Mouse (Mus musculus): ENCODE measurements at regions not wholly inside any gene's neighbourhood (a gene's known extent, or its start where the extent isn't known, plus 50 kb on each side); places are given as distances from the start of the nearest gene placed in this dataset.

- ATAC-seq (ENCODE audit: insufficient read depth, low FRiP score) = no peak
- Histone ChIP-seq H3K9ac (ENCODE audit: low read length) (no peak overlapping the region), H3K4me3 (replicated peaks; ENCODE audit: low read length) (no peak overlapping the region), H3K4me2 (ENCODE audit: low read depth, low read length) (no peak overlapping the region), H3K27me3 (ENCODE audit: control insufficient read depth, insufficient read depth, low read length) (no peaks in the 10 kb centered on the region), H3K36me3 (ENCODE audit: control insufficient read depth, insufficient read depth, low read length) (no peaks in the 10 kb centered on the region), H3K9me3 (replicated peaks; ENCODE audit: control insufficient read depth, low read length) (no peaks in the 10 kb centered on the region), H3K4me1 (ENCODE audit: control insufficient read depth, insufficient read depth, low read length) (no peaks in the 10 kb centered on the region), H3K27ac (ENCODE audit: low read length) (no peak overlapping the region)
- whole genome bisulfite sequencing = 62% methylated on average over 4 of the region's 4 CpGs
Measured at GRCm38 (mm10) chr1:189076276-189076675, 68.6 kb upstream of the Kctd3 start.

- no peaks in the 10 kb centered on the region for H3K27me3 ChIP-seq (ENCODE audit: control insufficient read depth, insufficient read depth, low read length)
- H3K4me3 ChIP-seq (replicated peaks; ENCODE audit: low read length) = no peak overlapping the region
- no peak for ATAC-seq (ENCODE audit: insufficient read depth, low FRiP score)
- no peak overlapping the region for H3K27ac ChIP-seq (ENCODE audit: low read length)
- H3K36me3 ChIP-seq (ENCODE audit: control insufficient read depth, insufficient read depth, low read length) = no peaks in the 10 kb centered on the region
- WGBS = 52% methylated on average over 13 of the region's 13 CpGs
- H3K4me2 ChIP-seq (ENCODE audit: low read depth, low read length) = no peak overlapping the region
- H3K4me1 ChIP-seq (ENCODE audit: control insufficient read depth, insufficient read depth, low read length) = no peaks in the 10 kb centered on the region
- no peak overlapping the region for H3K9ac ChIP-seq (ENCODE audit: low read length)
- H3K9me3 ChIP-seq (replicated peaks; ENCODE audit: control insufficient read depth, low read length) = no peaks in the 10 kb centered on the region
Measured at GRCm38 (mm10) chr1:189075671-189076070, 68.0 kb upstream of the Kctd3 start.

- WGBS = 88% methylated on average over 2 of the region's 2 CpGs
Measured at GRCm38 (mm10) chr1:189072516-189072915, 64.9 kb upstream of the Kctd3 start.

GRCm38 (mm10) chr1:189068204-189068603 lies 60.6 kb upstream of the Kctd3 start:
- no peak overlapping the region for H3K27ac ChIP-seq (ENCODE audit: low read length)
- no peak overlapping the region for H3K9ac ChIP-seq (ENCODE audit: low read length)
- H3K4me1 ChIP-seq (ENCODE audit: control insufficient read depth, insufficient read depth, low read length) = no peaks in the 10 kb centered on the region
- no peaks in the 10 kb centered on the region for H3K27me3 ChIP-seq (ENCODE audit: control insufficient read depth, insufficient read depth, low read length)
- no peak overlapping the region for H3K4me3 ChIP-seq (replicated peaks; ENCODE audit: low read length)
- no peak overlapping the region for H3K4me2 ChIP-seq (ENCODE audit: low read depth, low read length)
- ATAC-seq (ENCODE audit: insufficient read depth, low FRiP score) = no peak
- 43% methylated on average over 3 of the region's 3 CpGs for WGBS
- H3K9me3 ChIP-seq (replicated peaks; ENCODE audit: control insufficient read depth, low read length) = no peaks in the 10 kb centered on the region
- no peaks in the 10 kb centered on the region for H3K36me3 ChIP-seq (ENCODE audit: control insufficient read depth, insufficient read depth, low read length)

More at GRCm38 (mm10) chr1:189072516-189072915, 64.9 kb upstream of the Kctd3 start:
- no peaks in the 10 kb centered on the region for H3K4me1 ChIP-seq (ENCODE audit: control insufficient read depth, insufficient read depth, low read length)
- H3K36me3 ChIP-seq (ENCODE audit: control insufficient read depth, insufficient read depth, low read length) = no peaks in the 10 kb centered on the region
- H3K4me2 ChIP-seq (ENCODE audit: low read depth, low read length) = no peak overlapping the region
- no peak overlapping the region for H3K9ac ChIP-seq (ENCODE audit: low read length)
- H3K4me3 ChIP-seq (replicated peaks; ENCODE audit: low read length) = no peak overlapping the region
- H3K27me3 ChIP-seq (ENCODE audit: control insufficient read depth, insufficient read depth, low read length) = no peaks in the 10 kb centered on the region
- H3K9me3 ChIP-seq (replicated peaks; ENCODE audit: control insufficient read depth, low read length) = no peaks in the 10 kb centered on the region
- ATAC-seq (ENCODE audit: insufficient read depth, low FRiP score) = no peak
- H3K27ac ChIP-seq (ENCODE audit: low read length) = no peak overlapping the region

GRCm38 (mm10) chr1:189067204-189067960 lies 59.7 kb upstream of the Kctd3 start:
- Histone ChIP-seq H3K4me3 (replicated peaks; ENCODE audit: low read length) (no peak overlapping the region), H3K36me3 (ENCODE audit: control insufficient read depth, insufficient read depth, low read length) (no peaks in the 10 kb centered on the region), H3K4me1 (ENCODE audit: control insufficient read depth, insufficient read depth, low read length) (no peaks in the 10 kb centered on the region), H3K27me3 (ENCODE audit: control insufficient read depth, insufficient read depth, low read length) (no peaks in the 10 kb centered on the region), H3K4me2 (ENCODE audit: low read depth, low read length) (no peak overlapping the region), H3K9me3 (replicated peaks; ENCODE audit: control insufficient read depth, low read length) (no peaks in the 10 kb centered on the region), H3K9ac (ENCODE audit: low read length) (no peak overlapping the region), H3K27ac (ENCODE audit: low read length) (no peak overlapping the region)
- ATAC-seq (ENCODE audit: insufficient read depth, low FRiP score) = no peak
- 79% methylated on average over 16 of the region's 16 CpGs for WGBS

GRCm38 (mm10) chr1:189066446-189067151 lies 59.0 kb upstream of the Kctd3 start:
- no peak overlapping the region for H3K27ac ChIP-seq (ENCODE audit: low read length)
- no peak for ATAC-seq (ENCODE audit: insufficient read depth, low FRiP score)
- H3K27me3 ChIP-seq (ENCODE audit: control insufficient read depth, insufficient read depth, low read length) = no peaks in the 10 kb centered on the region
- no peaks in the 10 kb centered on the region for H3K4me1 ChIP-seq (ENCODE audit: control insufficient read depth, insufficient read depth, low read length)
- no peaks in the 10 kb centered on the region for H3K36me3 ChIP-seq (ENCODE audit: control insufficient read depth, insufficient read depth, low read length)
- H3K4me3 ChIP-seq (replicated peaks; ENCODE audit: low read length) = no peak overlapping the region
- no peak overlapping the region for H3K9ac ChIP-seq (ENCODE audit: low read length)
- H3K9me3 ChIP-seq (replicated peaks; ENCODE audit: control insufficient read depth, low read length) = no peaks in the 10 kb centered on the region
- H3K4me2 ChIP-seq (ENCODE audit: low read depth, low read length) = no peak overlapping the region
- 58% methylated on average over 5 of the region's 7 CpGs for WGBS

- no peaks in the 10 kb centered on the region for H3K9me3 ChIP-seq (replicated peaks; ENCODE audit: control insufficient read depth, low read length)
- 81% methylated on average over 5 of the region's 5 CpGs for WGBS
- ATAC-seq (ENCODE audit: insufficient read depth, low FRiP score) = no peak
- H3K4me1 ChIP-seq (ENCODE audit: control insufficient read depth, insufficient read depth, low read length) = no peaks in the 10 kb centered on the region
- H3K4me2 ChIP-seq (ENCODE audit: low read depth, low read length) = no peak overlapping the region
- no peak overlapping the region for H3K9ac ChIP-seq (ENCODE audit: low read length)
- H3K27ac ChIP-seq (ENCODE audit: low read length) = no peak overlapping the region
- no peaks in the 10 kb centered on the region for H3K27me3 ChIP-seq (ENCODE audit: control insufficient read depth, insufficient read depth, low read length)
- H3K36me3 ChIP-seq (ENCODE audit: control insufficient read depth, insufficient read depth, low read length) = no peaks in the 10 kb centered on the region
- no peak overlapping the region for H3K4me3 ChIP-seq (replicated peaks; ENCODE audit: low read length)
Measured at GRCm38 (mm10) chr1:189065152-189065910, 57.7 kb upstream of the Kctd3 start.

GRCm38 (mm10) chr1:189064629-189065028 lies 57.0 kb upstream of the Kctd3 start:
- no peak overlapping the region for H3K27ac ChIP-seq (ENCODE audit: low read length)
- WGBS = 94% methylated on average over 4 of the region's 4 CpGs
- no peaks in the 10 kb centered on the region for H3K4me1 ChIP-seq (ENCODE audit: control insufficient read depth, insufficient read depth, low read length)
- no peak overlapping the region for H3K9ac ChIP-seq (ENCODE audit: low read length)
- H3K4me2 ChIP-seq (ENCODE audit: low read depth, low read length) = no peak overlapping the region
- no peak overlapping the region for H3K4me3 ChIP-seq (replicated peaks; ENCODE audit: low read length)
- no peaks in the 10 kb centered on the region for H3K27me3 ChIP-seq (ENCODE audit: control insufficient read depth, insufficient read depth, low read length)
- H3K9me3 ChIP-seq (replicated peaks; ENCODE audit: control insufficient read depth, low read length) = no peaks in the 10 kb centered on the region
- ATAC-seq (ENCODE audit: insufficient read depth, low FRiP score) = no peak
- H3K36me3 ChIP-seq (ENCODE audit: control insufficient read depth, insufficient read depth, low read length) = no peaks in the 10 kb centered on the region

- 64% methylated on average over 2 of the region's 2 CpGs for WGBS
- no peak overlapping the region for H3K9ac ChIP-seq (ENCODE audit: low read length)
- no peaks in the 10 kb centered on the region for H3K4me1 ChIP-seq (ENCODE audit: control insufficient read depth, insufficient read depth, low read length)
- no peak overlapping the region for H3K4me2 ChIP-seq (ENCODE audit: low read depth, low read length)
- ATAC-seq (ENCODE audit: insufficient read depth, low FRiP score) = no peak
- H3K36me3 ChIP-seq (ENCODE audit: control insufficient read depth, insufficient read depth, low read length) = no peaks in the 10 kb centered on the region
- no peaks in the 10 kb centered on the region for H3K27me3 ChIP-seq (ENCODE audit: control insufficient read depth, insufficient read depth, low read length)
- no peaks in the 10 kb centered on the region for H3K9me3 ChIP-seq (replicated peaks; ENCODE audit: control insufficient read depth, low read length)
- no peak overlapping the region for H3K27ac ChIP-seq (ENCODE audit: low read length)
- no peak overlapping the region for H3K4me3 ChIP-seq (replicated peaks; ENCODE audit: low read length)
Measured at GRCm38 (mm10) chr1:189063699-189064098, 56.1 kb upstream of the Kctd3 start.
